Comparison of ENCODE assay signal across 8 mouse cellular contexts in genomic region chr19:5802787-5803040, GRCm38 (mm10). TPM values are rescaled to one million over a fixed set of nuclear protein-coding genes. Genes with fewer than 3 reads are reported as not detected.
DNase-seq lines count a peak whose midpoint lies in the region; ATAC-seq lines count a peak whose summit lies in the region.

No protein-coding gene starts in this region.

- peak overlapping the region; percentile 77 for H3K4me2 ChIP-seq in kidney, embryonic 15.5 days
- H3K4me2 ChIP-seq in hindbrain, embryonic 15.5 days: peak overlapping the region; percentile 92
- H3K4me2 ChIP-seq in midbrain, embryonic 15.5 days: peak overlapping the region; percentile 88

- peak overlapping the region; percentile 98 for H3K27ac ChIP-seq in kidney, embryonic 15.5 days
- H3K27ac ChIP-seq in brown adipose tissue, adult 24 weeks (replicated peaks; ENCODE audit: low read depth, low read length): peak overlapping the region; percentile 100
- peak overlapping the region; percentile 100 for H3K27ac ChIP-seq in hindbrain, embryonic 15.5 days (replicated peaks)
- peak overlapping the region; percentile 100 for H3K27ac ChIP-seq in midbrain, embryonic 15.5 days

- H3K4me1 ChIP-seq in kidney, embryonic 15.5 days: peaks cover 43% of the 10 kb centered on the region
- peaks cover 16% of the 10 kb centered on the region for H3K4me1 ChIP-seq in brown adipose tissue, adult 24 weeks (ENCODE audit: control insufficient read depth, insufficient read depth, insufficient read length, low read length)
- peaks cover 32% of the 10 kb centered on the region for H3K4me1 ChIP-seq in hindbrain, embryonic 15.5 days (replicated peaks)
- peaks cover 27% of the 10 kb centered on the region for H3K4me1 ChIP-seq in midbrain, embryonic 15.5 days

- peak overlapping the region; percentile 77 for H3K9ac ChIP-seq in kidney, embryonic 15.5 days
- peak overlapping the region; percentile 98 for H3K9ac ChIP-seq in hindbrain, embryonic 15.5 days
- H3K9ac ChIP-seq in midbrain, embryonic 15.5 days: peak overlapping the region; percentile 78

- peak overlapping the region; percentile 70 for H3K4me3 ChIP-seq in kidney, embryonic 15.5 days (replicated peaks)
- peak overlapping the region; percentile 79 for H3K4me3 ChIP-seq in brown adipose tissue, adult 24 weeks (ENCODE audit: insufficient read depth, low read depth, low read length)
- H3K4me3 ChIP-seq in hindbrain, embryonic 15.5 days: peak overlapping the region; percentile 93
- peak overlapping the region; percentile 80 for H3K4me3 ChIP-seq in midbrain, embryonic 15.5 days

- ATAC-seq in kidney, embryonic 15.5 days (replicated peaks; ENCODE audit: low FRiP score): no peak
- no peak for ATAC-seq in hindbrain, embryonic 15.5 days (ENCODE audit: low FRiP score, low read depth)
- no peak for ATAC-seq in midbrain, embryonic 15.5 days (replicated peaks)
- ATAC-seq in inflammation-experienced regulatory T-cells, adult 6 months: no peak

- DNase-seq in kidney, postnatal 14 days: no peak
- no peak for DNase-seq in gastrocnemius, postnatal 36 days
- DNase-seq in testis, postnatal 14 days (ENCODE audit: low spot score): no peak

- H3K36me3 ChIP-seq in kidney, embryonic 15.5 days: peaks cover 10% of the 10 kb centered on the region
- peaks cover 7% of the 10 kb centered on the region for H3K36me3 ChIP-seq in hindbrain, embryonic 15.5 days
- no peaks in the 10 kb centered on the region; the same call in 1 of the 2 replicates for H3K36me3 ChIP-seq in midbrain, embryonic 15.5 days (replicated peaks)

- WGBS in kidney, embryonic 15.5 days: 0% methylated on average over 4 of the region's 4 CpGs
- WGBS in hindbrain, embryonic 15.5 days: 0% methylated on average over 4 of the region's 4 CpGs
- 1% methylated on average over 4 of the region's 4 CpGs for WGBS in midbrain, embryonic 15.5 days

- H3K27me3 ChIP-seq in kidney, embryonic 15.5 days: no peaks in the 10 kb centered on the region
- no peaks in the 10 kb centered on the region for H3K27me3 ChIP-seq in hindbrain, embryonic 15.5 days
- no peaks in the 10 kb centered on the region for H3K27me3 ChIP-seq in midbrain, embryonic 15.5 days (replicated peaks)

- no peaks in the 10 kb centered on the region for H3K9me3 ChIP-seq in kidney, embryonic 15.5 days (replicated peaks)
- no peaks in the 10 kb centered on the region for H3K9me3 ChIP-seq in hindbrain, embryonic 15.5 days
- no peaks in the 10 kb centered on the region for H3K9me3 ChIP-seq in midbrain, embryonic 15.5 days

- intact Hi-C loops in gastrocnemius, postnatal 36 days (cut with DNase I): loop anchor here (2.0 kb wide), 1 partner anchor 42 kb away; no protein-coding TSS in a partner anchor

RNA-seq across cellular contexts. Expression of gene Scyl1, which starts 31.5 kb away (rescaled TPM):
- polyA plus RNA-seq in kidney, embryonic 15.5 days (2015; fragmentation: Nextera tagmentation; extraction: Ambion mirVana): 69.6 and 76.0 TPM in 2 replicates
- polyA plus RNA-seq in brown adipose tissue, adult 24 weeks (2012; ENCODE audit: insufficient read depth, insufficient read length, missing spikeins): 49.2 and 54.3 TPM in 2 replicates
- polyA plus RNA-seq in hindbrain, embryonic 15.5 days (2015; fragmentation: Nextera tagmentation; extraction: Ambion mirVana): 79.7 and 92.6 TPM in 2 replicates
- polyA plus RNA-seq in midbrain, embryonic 15.5 days (2015; fragmentation: Nextera tagmentation; extraction: Ambion mirVana): 87.6 and 94.7 TPM in 2 replicates
- 10 to 100 TPM; 70.8 to 71.1 TPM for total RNA-seq in gastrocnemius, postnatal 36 days (2021)
- polyA plus RNA-seq in inflammation-experienced regulatory T-cells, adult 6 months (2017; shearing (Covaris generic)): 10 to 100 TPM; 14.2 to 19.5 (median 15.4) TPM
